Mouse (Mus musculus) liver, adult (tissue): ENCODE data around the gene Rora.

Source experiments
- GATA4 ChIP-seq: IDR thresholded peaks from 2 replicates; pipeline ENCODE4 v1.6.1; 2014; ENCODE audit warnings: mild to moderate bottlenecking, low read length; ENCODE audit not compliant: insufficient replicate concordance

The Rora gene

GRCm38 (mm10) chr9:68716961-68717360 lies 63.4 kb downstream of the Rora start:
- TF ChIP-seq GATA4: no peak

- no peak for TF ChIP-seq GATA4
Observed at GRCm38 (mm10) chr9:68718427-68718826, 64.8 kb downstream of the Rora start.

- no peak for TF ChIP-seq GATA4
Observed at GRCm38 (mm10) chr9:68719286-68719685, 65.7 kb downstream of the Rora start.

- TF ChIP-seq GATA4: no peak
Observed at GRCm38 (mm10) chr9:68724636-68725285, 71.2 kb downstream of the Rora start.

- TF ChIP-seq GATA4: no peak
Observed at GRCm38 (mm10) chr9:68727166-68727855, 73.7 kb downstream of the Rora start.

GRCm38 (mm10) chr9:68731438-68731837 lies 77.9 kb downstream of the Rora start:
- TF ChIP-seq GATA4: no peak

GRCm38 (mm10) chr9:68732929-68733328 lies 79.3 kb downstream of the Rora start:
- TF ChIP-seq GATA4: no peak

- TF ChIP-seq GATA4: no peak
Observed at GRCm38 (mm10) chr9:68735886-68736285, 82.3 kb downstream of the Rora start.

GRCm38 (mm10) chr9:68737197-68737736 lies 83.7 kb downstream of the Rora start:
- TF ChIP-seq GATA4: no peak

- no peak for TF ChIP-seq GATA4
Observed at GRCm38 (mm10) chr9:68745931-68746646, 92.5 kb downstream of the Rora start.

GRCm38 (mm10) chr9:68756976-68757375 lies 103.4 kb downstream of the Rora start:
- no peak for TF ChIP-seq GATA4

- TF ChIP-seq GATA4: no peak
Observed at GRCm38 (mm10) chr9:68759324-68759723, 105.7 kb downstream of the Rora start.

- no peak for TF ChIP-seq GATA4
Observed at GRCm38 (mm10) chr9:68760329-68760728, 106.7 kb downstream of the Rora start.

GRCm38 (mm10) chr9:68760876-68761275 lies 107.3 kb downstream of the Rora start:
- no peak for TF ChIP-seq GATA4

GRCm38 (mm10) chr9:68761672-68762071 lies 108.1 kb downstream of the Rora start:
- TF ChIP-seq GATA4: no peak

- no peak for TF ChIP-seq GATA4
Observed at GRCm38 (mm10) chr9:68765595-68765994, 112.0 kb downstream of the Rora start.
